ENCODE assay signal across 9 mouse cellular contexts in the genomic region with DNA sequence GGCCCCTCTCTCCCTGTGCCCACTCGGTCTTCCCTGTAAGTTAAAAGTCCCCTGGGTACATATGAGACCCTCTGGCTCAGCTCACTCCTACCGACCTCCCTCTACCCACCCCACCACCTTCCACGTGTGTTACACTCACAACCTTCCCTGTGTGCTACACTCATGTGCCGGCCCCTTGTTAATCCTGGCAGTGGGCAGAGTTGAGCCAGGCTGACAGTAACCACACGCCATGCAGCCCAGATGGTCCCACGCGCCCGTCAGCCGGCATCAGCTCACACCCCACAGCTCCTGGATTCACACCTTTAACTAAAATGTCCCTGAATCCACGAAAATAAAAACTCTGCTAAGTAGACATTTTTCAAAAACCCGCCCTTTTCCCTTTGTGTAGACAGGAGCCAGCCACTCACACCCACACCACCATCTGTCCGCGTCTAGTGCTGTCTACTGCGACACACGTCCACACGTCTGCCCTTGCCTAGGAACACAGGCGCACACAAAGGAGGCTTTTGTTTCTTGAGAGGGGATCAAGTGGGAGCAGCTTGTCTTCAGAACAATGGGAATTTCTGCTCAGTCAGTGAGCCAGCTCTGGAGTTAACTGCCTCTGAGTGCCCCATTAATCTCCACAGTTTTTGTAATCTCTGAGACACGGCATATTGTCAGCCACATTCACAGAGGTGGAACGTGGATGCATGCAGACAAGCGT.
DNase-seq lines count a peak whose midpoint lies in the region; ATAC-seq lines count a peak whose summit lies in the region.
"Had no signal": no experiment of that assay in that cellular context is flagged by ENCODE, and none has a peak within 500 bp of the region (broad histone marks: within the 10 kb centered on the region; RNA-seq: fewer than 3 reads in every experiment).

No protein-coding gene starts in this region.

- WGBS in heart, embryonic 12.5 days, result 50% methylated on average over 20 of the region's 20 CpGs
- WGBS in forebrain, embryonic 13.5 days, result 19% methylated on average over 20 of the region's 20 CpGs

- ATAC-seq in heart, embryonic 12.5 days (ENCODE audit: insufficient number of reproducible peaks, low FRiP score), result peak; percentile 36; the same call in 1 of the 2 replicates
- peak; percentile 96 for ATAC-seq in forebrain, embryonic 13.5 days
- ATAC-seq in granulocyte monocyte progenitor cell, adult 5-6 weeks (replicated peaks; ENCODE audit: poor library complexity, severe bottlenecking), result no peak

- DNase-seq in heart, adult 8-10 months (ENCODE audit: low spot score), result no peak
- DNase-seq in layer of hippocampus, postnatal 10 days (ENCODE audit: low spot score in 2 of 2), result peak; percentile 55 to 57
- DNase-seq in neural tube, embryonic 10.5 days (ENCODE audit: extremely low spot score, low spot score), result peak; percentile 55
- DNase-seq in thymus, postnatal 14 days, result no peak
- DNase-seq in kidney, postnatal 36 days, result no peak
- DNase-seq: liver, embryonic 13.5 days had no signal

- H3K4me2 ChIP-seq in heart, embryonic 12.5 days, result no peak overlapping the region
- peak overlapping the region; percentile 25; the same call in 1 of the 2 replicates for H3K4me2 ChIP-seq in forebrain, embryonic 13.5 days
- H3K4me2 ChIP-seq: liver, embryonic 13.5 days had no signal

- H3K27me3 ChIP-seq in heart, embryonic 12.5 days (replicated peaks), result peaks cover 46% of the 10 kb centered on the region
- H3K27me3 ChIP-seq in forebrain, embryonic 13.5 days, result peaks cover 27% of the 10 kb centered on the region; the same call in 1 of the 2 replicates
- H3K27me3 ChIP-seq: liver, embryonic 13.5 days had no signal

- H3K4me3 ChIP-seq in heart, embryonic 12.5 days, result no peak overlapping the region
- H3K4me3 ChIP-seq in forebrain, embryonic 13.5 days, result no peak overlapping the region
- H3K4me3 ChIP-seq: liver, embryonic 13.5 days had no signal

- peaks cover 20% of the 10 kb centered on the region for H3K4me1 ChIP-seq in heart, embryonic 12.5 days (replicated peaks)
- peaks cover 26% of the 10 kb centered on the region for H3K4me1 ChIP-seq in forebrain, embryonic 13.5 days
- H3K4me1 ChIP-seq: liver, embryonic 13.5 days had no signal

- 0 out of 2 replicates have a peak, but pooled peaks cover 3% of the 10 kb centered on the region for H3K36me3 ChIP-seq in heart, embryonic 12.5 days
- H3K36me3 ChIP-seq in forebrain, embryonic 13.5 days (ENCODE audit: poor library complexity, severe bottlenecking), result peaks cover 3% of the 10 kb centered on the region; the same call in 1 of the 2 replicates
- H3K36me3 ChIP-seq: liver, embryonic 13.5 days had no signal

- no peak overlapping the region for H3K27ac ChIP-seq in heart, embryonic 12.5 days (ENCODE audit: poor library complexity, severe bottlenecking)
- peak overlapping the region; percentile 94 for H3K27ac ChIP-seq in forebrain, embryonic 13.5 days
- H3K27ac ChIP-seq: liver, embryonic 13.5 days had no signal

- peaks cover 6% of the 10 kb centered on the region; the same call in 1 of the 2 replicates for H3K9me3 ChIP-seq in heart, embryonic 12.5 days (replicated peaks)
- peaks cover 9% of the 10 kb centered on the region; the same call in 1 of the 2 replicates for H3K9me3 ChIP-seq in forebrain, embryonic 13.5 days (replicated peaks)

- H3K9ac ChIP-seq in heart, embryonic 12.5 days, result no peak overlapping the region
- peak overlapping the region; percentile 51 for H3K9ac ChIP-seq in forebrain, embryonic 13.5 days
- H3K9ac ChIP-seq: liver, embryonic 13.5 days had no signal

Comparison
In these comparisons a context has a peak if more than half of its experiments do, and no peak if none do; other contexts are left out.
1. DNase-seq: peak in layer of hippocampus, postnatal 10 days (2 of 2) and neural tube, embryonic 10.5 days (single experiment); none in heart, adult 8-10 months (single experiment), thymus, postnatal 14 days (single experiment) and kidney, postnatal 36 days (0 of 2).